Mouse (Mus musculus) embryonic facial prominence, embryonic 13.5 days (tissue): ENCODE data around the gene Atad1. TPM values are rescaled to one million over a fixed set of nuclear protein-coding genes. Genes with fewer than 3 reads are reported as not detected.

Experiments
- ATAC-seq: fragments of 200-750 bp; cut with Nextera tagmentation; 2 replicates; pipeline ENCODE4 v1.8.0; 2017; ENCODE audit warnings: low read depth; ENCODE audit not compliant: insufficient number of reproducible peaks, insufficient read depth, low FRiP score, low TSS enrichment
- H3K27ac ChIP-seq: fragments of 300-500 bp; sonication (generic); 2 replicates; pipeline ENCODE4 v1.5.1; 2015; ENCODE audit warnings: moderate library complexity, mild to moderate bottlenecking, inconsistent platforms
- H3K27me3 ChIP-seq: fragments of 300-500 bp; sonication (generic); 2 replicates; pipeline ENCODE4 v1.6.1; 2015; ENCODE audit warnings: mild to moderate bottlenecking, inconsistent platforms
- H3K36me3 ChIP-seq: fragments of 300-500 bp; sonication (generic); 2 replicates; pipeline ENCODE4 v1.6.1; 2015; ENCODE audit warnings: mild to moderate bottlenecking, inconsistent platforms
- H3K4me1 ChIP-seq: fragments of 300-500 bp; sonication (generic); 2 replicates; pipeline ENCODE4 v1.6.1; 2015; ENCODE audit warnings: inconsistent platforms
- H3K4me2 ChIP-seq: fragments of 300-500 bp; sonication (generic); 2 replicates; pipeline ENCODE4 v1.6.1; 2015; ENCODE audit warnings: moderate library complexity, mild to moderate bottlenecking, inconsistent platforms
- H3K4me3 ChIP-seq: fragments of 300-500 bp; sonication (generic); 2 replicates; pipeline ENCODE4 v1.5.1; 2015; ENCODE audit warnings: mild to moderate bottlenecking, inconsistent platforms
- H3K9ac ChIP-seq: fragments of 300-500 bp; sonication (generic); 2 replicates; pipeline ENCODE4 v1.6.1; 2015; ENCODE audit warnings: mild to moderate bottlenecking, inconsistent platforms
- H3K9me3 ChIP-seq: fragments of 300-500 bp; sonication (generic); 2 replicates; pipeline ENCODE4 v1.6.1; 2016; ENCODE audit warnings: inconsistent platforms
- WGBS: fragments of 180-500 bp; shearing (Covaris S2); methylation state at CpG from one replicate; pipeline ENCODE4 v1.1.7; 2015; ENCODE audit warnings: mixed read lengths; 5-methylcytosine and 5-hydroxymethylcytosine counted together
- polyA plus RNA-seq: library from polyadenylated mRNA; unstranded; fragments of >200 nt; fragmentation: Nextera tagmentation; extraction: Ambion mirVana; gene quantifications from 2 replicates; pipeline ENCODE4 v1.2.1, GENCODE M21; 2015

Gene Atad1
- polyA plus RNA-seq, 1 experiment from 2014 or later = 67.0 TPM

- Histone ChIP-seq H3K4me3 (peak overlapping the region; percentile 97), H3K4me2 (peak overlapping the region; percentile 91), H3K4me1 (peaks cover 18% of the 10 kb centered on the region), H3K27ac (peak overlapping the region; percentile 100), H3K9me3 (no peaks in the 10 kb centered on the region), H3K36me3 (0 out of 2 replicates have a peak, but pooled peaks cover 3% of the 10 kb centered on the region), H3K9ac (peak overlapping the region; percentile 100), H3K27me3 (peaks cover 23% of the 10 kb centered on the region)
- under 1% methylated on average over 40 of the region's 69 CpGs for WGBS
- 0 out of 2 replicates have a peak, but pooled peaks have one; percentile 8 for ATAC-seq
Measured at GRCm38 (mm10) chr19:32757831-32758792, 18.5 kb upstream of the Atad1 start.

- peak within 1 kb of the TSS; percentile 91 for H3K4me2 ChIP-seq
- H3K27me3 ChIP-seq = peaks cover 23% of the 10 kb centered on the region
- peak; percentile 87 for ATAC-seq
- H3K4me3 ChIP-seq = peak within 1 kb of the TSS; percentile 97
- H3K9me3 ChIP-seq = no peaks in the 10 kb centered on the region
- H3K9ac ChIP-seq = peak within 1 kb of the TSS; percentile 100
- peak within 1 kb of the TSS; percentile 100 for H3K27ac ChIP-seq
- H3K4me1 ChIP-seq = peaks cover 18% of the 10 kb centered on the region
- no peaks in the 10 kb centered on the region for H3K36me3 ChIP-seq
- WGBS = under 1% methylated on average over 65 of the region's 77 CpGs
Measured at GRCm38 (mm10) chr19:32756900-32757725, 17.5 kb upstream of the Atad1 start, which contains the start of gene Pten. TSS of gene Pten (plus strand) at chr19:32757497.

- Histone ChIP-seq H3K36me3 (no peaks in the 10 kb centered on the region), H3K27ac (peak overlapping the region; percentile 100), H3K4me2 (peak overlapping the region; percentile 91), H3K9me3 (no peaks in the 10 kb centered on the region), H3K4me1 (peaks cover 18% of the 10 kb centered on the region), H3K27me3 (peaks cover 23% of the 10 kb centered on the region), H3K4me3 (peak overlapping the region; percentile 97), H3K9ac (peak overlapping the region; percentile 83)
- WGBS = 0% methylated on average over 14 of the region's 14 CpGs
- peak; percentile 66 for ATAC-seq
Measured at GRCm38 (mm10) chr19:32756636-32756899, 17.0 kb upstream of the Atad1 start.

GRCm38 (mm10) chr19:32755792-32756635, 16.4 kb upstream of the Atad1 start:
- Histone ChIP-seq H3K9ac (peak overlapping the region; percentile 83), H3K36me3 (no peaks in the 10 kb centered on the region), H3K4me2 (peak overlapping the region; percentile 91), H3K27me3 (peaks cover 23% of the 10 kb centered on the region), H3K27ac (peak overlapping the region; percentile 100), H3K4me3 (peak overlapping the region; percentile 97), H3K4me1 (peaks cover 16% of the 10 kb centered on the region), H3K9me3 (no peaks in the 10 kb centered on the region)
- under 1% methylated on average over 53 of the region's 53 CpGs for WGBS
- ATAC-seq = peak; percentile 83

- peak overlapping the region; percentile 100 for H3K27ac ChIP-seq
- H3K9ac ChIP-seq = peak overlapping the region; percentile 83
- ATAC-seq = no peak
- H3K9me3 ChIP-seq = no peaks in the 10 kb centered on the region
- no peaks in the 10 kb centered on the region for H3K36me3 ChIP-seq
- H3K4me1 ChIP-seq = peaks cover 10% of the 10 kb centered on the region
- WGBS = 4% methylated on average over 12 of the region's 12 CpGs
- peaks cover 23% of the 10 kb centered on the region for H3K27me3 ChIP-seq
- H3K4me2 ChIP-seq = peak overlapping the region; percentile 91
- peak overlapping the region; percentile 97 for H3K4me3 ChIP-seq
Measured at GRCm38 (mm10) chr19:32755104-32755791, 15.7 kb upstream of the Atad1 start.

- no peaks in the 10 kb centered on the region for H3K36me3 ChIP-seq
- peaks cover 23% of the 10 kb centered on the region for H3K27me3 ChIP-seq
- no peak overlapping the region for H3K9ac ChIP-seq
- H3K27ac ChIP-seq = no peak overlapping the region
- ATAC-seq = no peak
- H3K4me3 ChIP-seq = no peak overlapping the region
- WGBS = 15% methylated on average over 15 of the region's 15 CpGs
- peak overlapping the region; percentile 91 for H3K4me2 ChIP-seq
- peaks cover 9% of the 10 kb centered on the region for H3K4me1 ChIP-seq
- no peaks in the 10 kb centered on the region for H3K9me3 ChIP-seq
Measured at GRCm38 (mm10) chr19:32754188-32755000, 14.8 kb upstream of the Atad1 start.

- no peak overlapping the region for H3K4me3 ChIP-seq
Measured at GRCm38 (mm10) chr19:32753386-32753785, 13.8 kb upstream of the Atad1 start.

GRCm38 (mm10) chr19:32752357-32752756, 12.8 kb upstream of the Atad1 start:
- no peak overlapping the region for H3K9ac ChIP-seq
- peaks cover 23% of the 10 kb centered on the region for H3K27me3 ChIP-seq
- no peak overlapping the region for H3K4me2 ChIP-seq
- 88% methylated on average over 6 of the region's 6 CpGs for WGBS
- no peaks in the 10 kb centered on the region for H3K36me3 ChIP-seq
- no peak for ATAC-seq
- no peak overlapping the region for H3K27ac ChIP-seq
- no peak overlapping the region for H3K4me3 ChIP-seq
- H3K4me1 ChIP-seq = peaks cover 9% of the 10 kb centered on the region
- H3K9me3 ChIP-seq = no peaks in the 10 kb centered on the region

More at GRCm38 (mm10) chr19:32753386-32753785, 13.8 kb upstream of the Atad1 start:
- WGBS = 85% methylated on average over 3 of the region's 3 CpGs
- H3K4me1 ChIP-seq = peaks cover 9% of the 10 kb centered on the region
- no peak overlapping the region for H3K27ac ChIP-seq
- no peak for ATAC-seq
- no peaks in the 10 kb centered on the region for H3K36me3 ChIP-seq
- H3K9me3 ChIP-seq = no peaks in the 10 kb centered on the region
- no peak overlapping the region for H3K9ac ChIP-seq
- H3K4me2 ChIP-seq = no peak overlapping the region
- peaks cover 23% of the 10 kb centered on the region for H3K27me3 ChIP-seq

GRCm38 (mm10) chr19:32749425-32749824, 9.8 kb upstream of the Atad1 start:
- Histone ChIP-seq H3K4me3 (no peak overlapping the region), H3K4me2 (no peak overlapping the region), H3K9me3 (no peaks in the 10 kb centered on the region), H3K9ac (no peak overlapping the region), H3K4me1 (peaks cover 2% of the 10 kb centered on the region; the same call in 1 of the 2 replicates), H3K27ac (no peak overlapping the region), H3K27me3 (peaks cover 12% of the 10 kb centered on the region), H3K36me3 (no peaks in the 10 kb centered on the region)
- 17% methylated on average over 6 of the region's 6 CpGs for WGBS
- no peak for ATAC-seq
